17 mouse cellular contexts compared by ENCODE assay signal in genomic region chr11:98082745-98083144, GRCm38 (mm10). TPM values are rescaled to one million over a fixed set of nuclear protein-coding genes. Genes with fewer than 3 reads are reported as not detected.
"Had no signal": no experiment of that assay in that cellular context is flagged by ENCODE, and none has a peak within 500 bp of the region (broad histone marks: within the 10 kb centered on the region; RNA-seq: fewer than 3 reads in every experiment).

No protein-coding gene starts in this region.

- H3K27me3 ChIP-seq: kidney, embryonic 15.5 days; liver, embryonic 13.5 days; neural tube, embryonic 13.5 days had no signal

- H3K9me3 ChIP-seq: kidney, embryonic 15.5 days; liver, embryonic 13.5 days; neural tube, embryonic 13.5 days had no signal

- H3K4me2 ChIP-seq: kidney, embryonic 15.5 days; liver, embryonic 13.5 days; midbrain, embryonic 11.5 days; neural tube, embryonic 13.5 days had no signal

- H3K27ac ChIP-seq: kidney, embryonic 15.5 days; left cerebral cortex, adult 2 months; liver, embryonic 13.5 days; neural tube, embryonic 13.5 days had no signal

- DNase-seq: kidney, adult 8-10 months; kidney, postnatal 10 days; kidney, postnatal 36 days; layer of hippocampus, postnatal 36 days; liver, embryonic 13.5 days; lung, adult 2 months; lung, postnatal 14 days; lung, postnatal 4 days; midbrain, embryonic 14.5 days had no signal

- H3K4me3 ChIP-seq: kidney, embryonic 15.5 days; left cerebral cortex, adult 2 months; liver, embryonic 13.5 days; myocyte; neural tube, embryonic 13.5 days had no signal

- H3K36me3 ChIP-seq: liver, embryonic 13.5 days had no signal

- H3K9ac ChIP-seq: kidney, embryonic 15.5 days; liver, embryonic 13.5 days; neural tube, embryonic 13.5 days had no signal

- H3K4me1 ChIP-seq: kidney, embryonic 15.5 days; liver, embryonic 13.5 days; neural tube, embryonic 13.5 days had no signal

RNA-seq across cellular contexts. Expression of gene Stac2, which starts 29.5 kb away (rescaled TPM):
- total RNA-seq: liver, adult 2 months; megakaryocyte progenitor cell, adult 5-6 weeks; megakaryocyte-erythroid progenitor cell, adult 5-6 weeks had no signal
- polyA plus RNA-seq: liver, adult 2 months had no signal
